Comparison of ENCODE assay signal across 8 mouse cellular contexts in genomic region chr19:29101591-29101990, GRCm38 (mm10). TPM values are rescaled to one million over a fixed set of nuclear protein-coding genes. Genes with fewer than 3 reads are reported as not detected.
DNase-seq lines count a peak whose midpoint lies in the region; ATAC-seq and TF ChIP-seq lines count a peak whose summit lies in the region.

No protein-coding gene starts in this region.

- no peak for TF ChIP-seq EP300 in heart, postnatal 0 days (IDR thresholded peaks at IDR 0.05; ENCODE audit: low read depth)

- DNase-seq in embryo, embryonic 10.5 days (ENCODE audit: low spot score): peak; percentile 47
- DNase-seq in embryo, embryonic 9.5 days (ENCODE audit: extremely low spot score): no peak
- peak; percentile 31 for DNase-seq in right cerebral cortex, adult 18-20 months
- no peak for DNase-seq in right cerebral cortex, postnatal 10 days (ENCODE audit: low spot score in 2 of 2)
- DNase-seq in heart, postnatal 0 days (ENCODE audit: low spot score): peak; percentile 11
- no peak for DNase-seq in urinary bladder, adult 2 months (ENCODE audit: low spot score)
- no peak for DNase-seq in ovary, postnatal 36 days (ENCODE audit: low spot score)

- H3K4me1 ChIP-seq in heart, postnatal 0 days (ENCODE audit: control insufficient read depth, insufficient read depth): peaks cover 11% of the 10 kb centered on the region; the same call in 1 of the 2 replicates

- no peaks in the 10 kb centered on the region for H3K27me3 ChIP-seq in heart, postnatal 0 days (ENCODE audit: control insufficient read depth, insufficient read depth, low read length)

- ATAC-seq in heart, postnatal 0 days (ENCODE audit: insufficient read depth, low read depth): peak; percentile 12; the same call in 1 of the 2 replicates
- 0 out of 2 replicates have a peak, but pooled peaks have one; percentile 14 for ATAC-seq in megakaryocyte, adult 5-6 weeks (ENCODE audit: poor library complexity, severe bottlenecking)

- H3K9me3 ChIP-seq in heart, postnatal 0 days (replicated peaks; ENCODE audit: control insufficient read depth, low read length): no peaks in the 10 kb centered on the region

- peak overlapping the region; percentile 96 for H3K4me2 ChIP-seq in heart, postnatal 0 days (ENCODE audit: low read depth, low read length)

- peak overlapping the region; percentile 53 for H3K27ac ChIP-seq in heart, postnatal 0 days (ENCODE audit: low read depth)

- H3K4me3 ChIP-seq in heart, postnatal 0 days (ENCODE audit: low read depth, low read length): peak overlapping the region; percentile 90

- no peak for TF ChIP-seq CTCF in heart, postnatal 0 days (IDR thresholded peaks at IDR 0.05; ENCODE audit: low read depth)

- no peaks in the 10 kb centered on the region for H3K36me3 ChIP-seq in heart, postnatal 0 days (replicated peaks; ENCODE audit: control insufficient read depth, insufficient read depth, low read length)

- peak overlapping the region; percentile 75 for H3K9ac ChIP-seq in heart, postnatal 0 days (replicated peaks; ENCODE audit: low read depth, low read length)

- WGBS in heart, postnatal 0 days: 1% methylated on average over 26 of the region's 27 CpGs

RNA-seq across cellular contexts. Expression of gene Rcl1, which starts 0.4 kb away (rescaled TPM):
- total RNA-seq in heart, postnatal 0 days (2014; rRNA removed; ENCODE audit: low replicate concordance): 2.3 and 9.0 TPM in 2 replicates
- 9.6 and 9.9 TPM in 2 replicates for polyA plus RNA-seq in heart, postnatal 0 days (2015; fragmentation: Nextera tagmentation; extraction: Ambion mirVana)
- total RNA-seq in megakaryocyte, adult 5-6 weeks (2015): 3.2 and 5.0 TPM in 2 replicates
- 11.7 TPM in 2 replicates for total RNA-seq in megakaryocyte, adult 5-6 weeks (2017)
- polyA plus RNA-seq in urinary bladder, adult 2 months (2012; rRNA removed): 20.6 and 21.5 TPM in 2 replicates

RNA-seq across cellular contexts. Expression of gene Ak3, which starts 53.8 kb away (rescaled TPM):
- total RNA-seq in heart, postnatal 0 days (2014; rRNA removed; ENCODE audit: low replicate concordance): 74.3 and 97.5 TPM in 2 replicates
- polyA plus RNA-seq in heart, postnatal 0 days (2015; fragmentation: Nextera tagmentation; extraction: Ambion mirVana): 87.4 and 88.3 TPM in 2 replicates
- total RNA-seq in megakaryocyte, adult 5-6 weeks (2015): 27.2 and 30.7 TPM in 2 replicates
- total RNA-seq in megakaryocyte, adult 5-6 weeks (2017): 18.2 and 19.5 TPM in 2 replicates
- polyA plus RNA-seq in urinary bladder, adult 2 months (2012; rRNA removed): 96.5 and 118 TPM in 2 replicates

Comparison
In these comparisons a context has a peak if more than half of its experiments do, and no peak if none do; other contexts are left out.
1. DNase-seq: peak in embryo, embryonic 10.5 days (single experiment), right cerebral cortex, adult 18-20 months (single experiment) and heart, postnatal 0 days (single experiment); none in embryo, embryonic 9.5 days (single experiment), right cerebral cortex, postnatal 10 days (0 of 2), urinary bladder, adult 2 months (single experiment) and ovary, postnatal 36 days (single experiment).